Mouse (Mus musculus) testis, adult 2 months (tissue): ENCODE measurements around the gene Rassf5.

Source experiments
- CTCF ChIP-seq: fragments of 200-500 bp; IDR thresholded peaks from 2 replicates; pipeline ENCODE4 v1.5.1; 2012; ENCODE audit warnings: low read depth, mild to moderate bottlenecking, inconsistent platforms, low read length, moderate library complexity; ENCODE audit not compliant: control insufficient read depth, insufficient read depth, insufficient replicate concordance
- POLR2A ChIP-seq: fragments of 200-500 bp; IDR thresholded peaks from 2 replicates; pipeline ENCODE4 v1.6.1; 2012; ENCODE audit warnings: low read depth, mild to moderate bottlenecking, inconsistent platforms, low read length, moderate library complexity; ENCODE audit not compliant: control insufficient read depth

GRCm38 (mm10) chr1:131239576-131240193, 5.4 kb downstream of the Rassf5 start:
- TF ChIP-seq CTCF = no peak
- TF ChIP-seq POLR2A = no peak
